Mouse (Mus musculus): ENCODE measurements around the gene Gpr162. TPM values are rescaled to one million over a fixed set of nuclear protein-coding genes. Genes with fewer than 3 reads are reported as not detected.
"Not testable (repeated sequence)": the region's sequence is repeated elsewhere in the genome, so short reads cannot be mapped to it uniquely, and the experiment has no call there.

Gpr162 gene
- total RNA-seq, 2 experiments from 2014 or later: 181 to 199 TPM

DNA sequence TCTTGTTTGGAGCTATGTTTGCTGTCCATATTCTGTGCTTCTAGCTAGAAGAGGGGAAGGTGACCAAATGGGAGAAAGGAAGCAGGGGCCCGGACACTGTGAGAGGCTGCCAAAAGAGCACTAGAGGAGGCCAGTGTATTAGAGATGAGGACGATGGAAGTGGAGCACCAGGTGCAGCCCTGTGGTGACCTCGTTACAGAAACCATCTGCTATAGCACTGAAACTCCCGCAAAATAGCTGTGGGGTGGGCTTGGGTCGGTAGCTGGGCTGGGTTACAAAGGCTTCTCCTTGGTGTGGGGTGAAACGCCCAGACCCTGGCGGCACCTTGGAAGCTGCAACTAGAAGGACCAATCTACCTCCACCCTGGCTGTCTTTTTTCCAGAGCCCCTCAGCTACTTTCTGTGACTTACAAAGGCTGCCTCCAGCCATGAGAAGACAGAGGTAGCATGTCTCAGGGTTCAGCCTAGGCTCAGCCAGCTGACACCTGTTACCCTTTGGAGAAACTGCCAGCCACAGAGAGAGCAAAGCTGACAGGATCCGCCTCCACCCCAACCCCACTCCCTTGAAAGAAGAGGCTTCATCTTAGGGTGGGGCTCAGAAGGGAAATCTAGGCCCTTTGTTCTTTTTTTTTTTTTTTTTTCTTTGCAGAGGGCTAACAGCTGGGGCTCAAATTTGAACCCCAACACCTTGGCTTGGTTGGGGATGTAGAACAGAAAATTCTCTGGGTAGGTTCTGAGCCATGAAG lies 36.4 kb upstream of the Gpr162 start:
- Histone ChIP-seq H3K27ac (no peak overlapping the region), H3K4me3 (no peak overlapping the region)
- TF ChIP-seq CTCF (conservative IDR thresholded peaks at IDR 0.05): no peak
- DNase-seq (ENCODE audit: low spot score in 2 of 2): no peak

- no peak overlapping the region for H3K4me3 ChIP-seq
- TF ChIP-seq CTCF (conservative IDR thresholded peaks at IDR 0.05): no peak
- no peak overlapping the region for H3K27ac ChIP-seq
- no peak for DNase-seq (ENCODE audit: low spot score in 2 of 2)
Measured at GRCm38 (mm10) chr6:124898359-124898758, 34.6 kb upstream of the Gpr162 start.

GRCm38 (mm10) chr6:124894113-124894512 lies 30.3 kb upstream of the Gpr162 start:
- DNase-seq (ENCODE audit: low spot score in 2 of 2); H3K4me3 ChIP-seq; H3K27ac ChIP-seq: not testable (repeated sequence)

DNA sequence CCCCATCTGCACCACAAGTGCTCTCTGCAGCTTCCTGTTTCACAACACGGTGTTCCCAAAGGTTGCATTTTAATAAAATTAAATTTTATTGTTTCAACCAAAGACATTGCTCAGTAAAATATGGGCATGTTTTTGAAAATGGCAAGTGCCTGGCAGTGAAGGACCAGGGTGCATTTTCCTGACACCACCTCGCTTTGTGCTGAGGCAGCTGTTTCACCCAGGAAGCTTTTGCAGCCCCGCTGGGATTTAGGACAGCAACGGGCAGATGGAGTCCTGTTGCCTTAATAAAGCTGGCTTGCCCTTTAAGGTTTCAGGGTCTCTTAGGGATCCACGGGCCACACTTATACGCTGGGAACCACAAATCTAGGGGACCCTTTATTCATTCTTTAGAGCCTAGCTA lies 27.2 kb upstream of the Gpr162 start:
- H3K27ac ChIP-seq: no peak overlapping the region
- TF ChIP-seq CTCF (conservative IDR thresholded peaks at IDR 0.05): no peak

GRCm38 (mm10) chr6:124888555-124889125 lies 24.9 kb upstream of the Gpr162 start:
- Histone ChIP-seq H3K4me3 (no peak overlapping the region), H3K27ac (no peak overlapping the region)
- DNase-seq (ENCODE audit: low spot score in 2 of 2): no peak
- no peak for TF ChIP-seq CTCF (conservative IDR thresholded peaks at IDR 0.05)

More for the DNA sequence above, 27.2 kb upstream of the Gpr162 start:
- H3K4me3 ChIP-seq: no peak overlapping the region
- DNase-seq (ENCODE audit: low spot score in 2 of 2): no peak

DNA sequence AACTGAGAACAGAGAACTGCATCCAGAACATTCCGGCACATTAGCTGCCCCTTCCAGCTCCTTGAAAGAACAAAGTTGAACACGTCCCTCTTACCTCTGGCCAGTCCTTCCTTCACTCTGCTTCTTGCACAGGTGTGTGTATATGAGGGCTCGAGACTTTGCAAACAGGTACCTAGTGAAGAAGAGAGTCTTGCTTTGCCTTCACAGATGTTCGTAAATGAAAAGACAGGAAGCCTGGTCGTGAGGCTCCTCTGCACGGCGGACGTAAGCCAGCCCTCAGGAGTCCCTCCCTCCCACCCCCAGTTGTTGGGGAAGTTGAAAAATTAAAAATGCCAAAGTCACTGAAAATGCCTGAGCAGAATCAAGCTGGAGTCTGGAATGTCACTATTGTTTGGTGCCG lies 24.2 kb upstream of the Gpr162 start, which contains the start of gene Cd4:
Gene Cd4, minus strand, starts transcription at position 236 of the 400 bp plus-strand sequence.
- H3K4me3 ChIP-seq: no peak within 1 kb of the TSS
- H3K27ac ChIP-seq: no peak within 1 kb of the TSS
- no peak for TF ChIP-seq CTCF (conservative IDR thresholded peaks at IDR 0.05)
- no peak for DNase-seq (ENCODE audit: low spot score in 2 of 2)

DNA sequence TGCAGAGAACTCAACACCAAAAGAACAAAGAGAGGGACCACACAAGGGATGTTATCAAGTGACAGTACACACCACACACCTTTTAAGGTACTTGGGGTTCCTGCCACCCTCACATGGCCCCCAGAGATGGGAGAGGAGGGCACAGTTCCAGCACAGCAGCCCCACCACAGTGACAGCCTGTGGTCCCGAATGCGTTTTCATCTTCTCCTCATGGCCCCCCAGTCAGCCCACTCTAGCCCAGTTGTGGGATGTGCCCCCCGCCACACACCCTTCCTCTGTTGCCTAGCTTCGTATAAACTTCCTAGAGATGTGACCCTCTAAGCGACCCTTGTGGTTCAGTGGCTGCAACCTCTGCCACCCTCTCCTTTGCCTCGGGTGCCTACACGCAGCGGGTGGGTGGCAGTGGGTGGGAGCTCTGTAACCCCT lies 22.2 kb upstream of the Gpr162 start:
- no peak overlapping the region for H3K4me3 ChIP-seq
- H3K27ac ChIP-seq: no peak overlapping the region
- DNase-seq (ENCODE audit: low spot score in 2 of 2): no peak
- TF ChIP-seq CTCF (conservative IDR thresholded peaks at IDR 0.05): no peak

- Histone ChIP-seq H3K4me3 (no peak overlapping the region), H3K27ac (no peak overlapping the region)
- TF ChIP-seq CTCF (conservative IDR thresholded peaks at IDR 0.05): no peak
- no peak for DNase-seq (ENCODE audit: low spot score in 2 of 2)
Measured at GRCm38 (mm10) chr6:124884714-124885500, 21.1 kb upstream of the Gpr162 start.

GRCm38 (mm10) chr6:124883351-124883750 lies 19.6 kb upstream of the Gpr162 start:
- Histone ChIP-seq H3K27ac (no peak overlapping the region), H3K4me3 (no peak overlapping the region)
- TF ChIP-seq CTCF (conservative IDR thresholded peaks at IDR 0.05): no peak
- DNase-seq (ENCODE audit: low spot score in 2 of 2): no peak

GRCm38 (mm10) chr6:124881821-124882220 lies 18.0 kb upstream of the Gpr162 start:
- DNase-seq (ENCODE audit: low spot score in 2 of 2): no peak
- no peak overlapping the region for H3K4me3 ChIP-seq
- no peak for TF ChIP-seq CTCF (conservative IDR thresholded peaks at IDR 0.05)
- H3K27ac ChIP-seq: no peak overlapping the region

DNA sequence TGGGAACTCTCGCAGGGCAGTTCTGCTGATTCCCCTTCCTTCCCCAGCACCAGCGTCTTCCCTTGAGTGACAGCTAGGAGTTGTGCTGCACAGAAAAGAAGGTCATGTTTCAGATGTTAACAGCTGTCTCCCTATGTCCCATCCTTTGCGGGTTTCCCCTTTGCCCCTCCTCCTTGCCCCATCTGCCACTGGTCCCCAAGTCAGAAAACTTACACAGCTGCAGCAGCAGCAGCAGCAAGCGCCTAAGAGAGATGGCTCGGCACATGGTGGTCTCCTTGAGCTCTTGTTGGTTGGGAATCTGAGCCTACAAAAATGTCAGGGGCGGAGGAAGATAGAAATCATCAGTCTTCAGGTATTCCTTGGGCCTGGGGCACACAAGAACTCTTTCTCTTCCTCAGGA lies 15.6 kb upstream of the Gpr162 start:
- no peak for TF ChIP-seq CTCF (conservative IDR thresholded peaks at IDR 0.05)
- Histone ChIP-seq H3K27ac (no peak overlapping the region), H3K4me3 (no peak overlapping the region)
- DNase-seq (ENCODE audit: low spot score in 2 of 2): no peak

DNA sequence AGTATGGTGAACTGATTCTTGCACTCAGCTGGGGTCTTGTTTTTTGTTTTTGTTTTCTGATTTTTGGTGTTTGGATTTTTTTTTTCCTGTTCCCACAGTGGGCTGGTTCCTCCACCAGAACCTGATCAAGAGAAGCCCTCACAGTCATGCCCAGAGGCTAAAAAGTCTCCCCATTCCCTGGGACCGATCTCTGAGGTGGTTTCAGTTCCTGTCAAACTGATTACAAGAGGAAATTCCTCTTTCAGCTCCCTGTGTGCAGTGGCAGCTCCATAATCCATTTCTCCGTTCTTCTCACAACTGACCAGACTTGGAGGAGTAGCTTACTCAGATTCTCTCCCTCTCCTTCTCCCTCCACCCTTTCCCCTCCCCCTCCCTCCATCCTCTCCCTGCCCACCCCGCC lies 10.6 kb upstream of the Gpr162 start:
- H3K27ac ChIP-seq: no peak overlapping the region
- DNase-seq (ENCODE audit: low spot score in 2 of 2): no peak
- TF ChIP-seq CTCF (conservative IDR thresholded peaks at IDR 0.05): no peak
- H3K4me3 ChIP-seq: no peak overlapping the region

- no peak for DNase-seq (ENCODE audit: low spot score in 2 of 2)
- Histone ChIP-seq H3K27ac (no peak overlapping the region), H3K4me3 (no peak overlapping the region)
- no peak for TF ChIP-seq CTCF (conservative IDR thresholded peaks at IDR 0.05)
Measured at GRCm38 (mm10) chr6:124866560-124866959, 2.8 kb upstream of the Gpr162 start.

Measured in layer of hippocampus, adult 2 months (tissue).